Mouse (Mus musculus) erythroblast, embryonic 14.5 days (primary cell): ENCODE measurements around the gene Arpc3.

Experiments used
- GATA1 ChIP-seq: IDR thresholded peaks from 2 replicates; pipeline ENCODE4 v1.6.1; 2012; ENCODE audit warnings: low read length, inconsistent platforms, mixed read lengths
- TAL1 ChIP-seq: IDR thresholded peaks from 3 replicates; pipeline ENCODE4 v1.6.1; 2012; ENCODE audit warnings: low read length, inconsistent platforms, mixed read lengths

- TF ChIP-seq TAL1 (no peak), GATA1 (no peak)
These were observed 69.0 kb downstream of the Arpc3 start for GRCm38 (mm10) chr5:122460656-122461055.
